ENCODE assay signal across 21 mouse cellular contexts in the genomic region with DNA sequence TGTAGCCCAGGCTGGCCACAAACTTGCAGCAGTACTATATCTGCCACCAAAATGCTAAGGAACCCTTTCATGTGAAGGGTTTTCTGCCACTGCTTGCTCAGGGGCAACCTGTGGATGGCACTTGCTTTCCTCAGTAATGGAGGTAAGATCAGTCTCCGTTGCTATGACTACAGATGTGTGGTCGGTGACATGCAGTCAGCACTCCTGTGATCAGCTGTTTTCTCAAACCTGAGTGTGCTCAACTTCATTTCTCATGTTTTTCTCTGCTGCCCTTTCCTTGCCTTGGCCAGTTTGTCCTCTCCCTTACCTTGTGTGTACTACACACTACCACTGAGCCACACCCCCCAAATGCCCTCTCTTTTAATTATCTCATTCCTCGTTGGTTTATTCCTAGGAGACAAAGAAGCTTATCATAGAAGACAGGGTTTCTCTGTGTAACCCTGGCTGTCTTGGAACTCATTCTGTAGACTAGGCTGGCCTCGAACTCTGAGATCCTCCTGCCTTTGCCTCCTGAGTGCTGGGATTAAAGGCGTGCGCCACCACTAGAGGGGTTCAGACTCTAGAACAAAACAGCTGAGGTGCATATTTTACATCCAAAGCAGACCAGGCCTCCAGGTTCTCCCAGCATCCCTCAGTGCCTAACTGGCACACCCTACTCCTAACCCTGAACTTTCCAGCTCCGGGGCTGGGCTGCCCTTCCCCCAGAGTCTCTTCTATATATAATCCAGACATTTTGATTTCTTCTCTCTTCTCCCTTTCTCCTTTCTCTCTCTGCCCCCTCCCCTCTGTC. TPM values are rescaled to one million over a fixed set of nuclear protein-coding genes. Genes with fewer than 3 reads are reported as not detected.
A peak's percentile ranks its signal among the peaks of the same experiment; 100 is the strongest.
DNase-seq lines count a peak whose midpoint lies in the region; ATAC-seq and TF ChIP-seq lines count a peak whose summit lies in the region.
"Had no signal": no experiment of that assay in that cellular context is flagged by ENCODE, and none has a peak within 500 bp of the region (broad histone marks: within the 10 kb centered on the region; RNA-seq: fewer than 3 reads in every experiment).

No protein-coding gene starts in this region.

- peak; percentile 39 for DNase-seq in forebrain, embryonic 11.5 days (ENCODE audit: low spot score)
- no peak for DNase-seq in layer of hippocampus, adult 2 months (ENCODE audit: low spot score in 2 of 2)
- no peak for DNase-seq in layer of hippocampus, adult 8-10 months (ENCODE audit: low spot score in 2 of 2)
- DNase-seq in midbrain, embryonic 10.5 days (ENCODE audit: low spot score): no peak
- DNase-seq in ZHBTc4 (ENCODE audit: low read depth, low spot score): peak; percentile 75
- DNase-seq in left cerebral cortex, postnatal 36 days (ENCODE audit: low spot score in 2 of 2): no peak
- DNase-seq: adrenal gland, postnatal 14 days; cerebellum, adult 11-12 months; cerebellum, adult 9-10 months; cerebellum, postnatal 25 days; forebrain, postnatal 0 days; gastrocnemius, postnatal 14 days; heart, postnatal 14 days had no signal

- ATAC-seq in forebrain, embryonic 11.5 days (replicated peaks; ENCODE audit: low FRiP score): no peak
- no peak for ATAC-seq in forebrain, embryonic 15.5 days (replicated peaks)
- 0 out of 2 replicates have a peak, but pooled peaks have one; percentile 52 for ATAC-seq in midbrain, embryonic 16.5 days
- ATAC-seq: activated CD4-positive, CD25-positive, alpha-beta regulatory T cell, adult 4 months; forebrain, postnatal 0 days had no signal

- WGBS in forebrain, embryonic 11.5 days: 77% methylated on average over 7 of the region's 7 CpGs
- 67% methylated on average over 7 of the region's 7 CpGs for WGBS in forebrain, embryonic 15.5 days
- 74% methylated on average over 7 of the region's 7 CpGs for WGBS in midbrain, embryonic 16.5 days
- 77% methylated on average over 7 of the region's 7 CpGs for WGBS in midbrain, embryonic 10.5 days

- no peaks in the 10 kb centered on the region for H3K27me3 ChIP-seq in forebrain, embryonic 11.5 days (ENCODE audit: control insufficient read depth, insufficient read depth, low read length)
- no peaks in the 10 kb centered on the region for H3K27me3 ChIP-seq in forebrain, embryonic 15.5 days
- no peaks in the 10 kb centered on the region for H3K27me3 ChIP-seq in midbrain, embryonic 16.5 days (ENCODE audit: control insufficient read depth, insufficient read depth, low read depth, low read length)
- peaks cover 15% of the 10 kb centered on the region; the same call in 1 of the 2 replicates for H3K27me3 ChIP-seq in midbrain, embryonic 10.5 days (ENCODE audit: low read depth, poor library complexity, severe bottlenecking)
- H3K27me3 ChIP-seq: embryonic facial prominence, embryonic 12.5 days had no signal

- H3K9me3 ChIP-seq in forebrain, embryonic 11.5 days (ENCODE audit: control insufficient read depth, low read length): no peaks in the 10 kb centered on the region
- H3K9me3 ChIP-seq in forebrain, embryonic 15.5 days: no peaks in the 10 kb centered on the region
- no peaks in the 10 kb centered on the region for H3K9me3 ChIP-seq in midbrain, embryonic 16.5 days (replicated peaks; ENCODE audit: control insufficient read depth, low read length, poor library complexity, severe bottlenecking)
- no peaks in the 10 kb centered on the region for H3K9me3 ChIP-seq in midbrain, embryonic 10.5 days (replicated peaks)
- H3K9me3 ChIP-seq: embryonic facial prominence, embryonic 12.5 days; forebrain, embryonic 12.5 days; heart, embryonic 10.5 days; hindbrain, embryonic 10.5 days had no signal

- intact Hi-C loops in left cerebral cortex, postnatal 36 days (cut with DNase I): no loop called here

- no peak overlapping the region for H3K27ac ChIP-seq in forebrain, embryonic 11.5 days (ENCODE audit: low read depth, low read length)
- no peak overlapping the region for H3K27ac ChIP-seq in forebrain, embryonic 15.5 days (replicated peaks)
- H3K27ac ChIP-seq in layer of hippocampus, adult 2 months: no peak overlapping the region
- H3K27ac ChIP-seq in midbrain, embryonic 16.5 days (ENCODE audit: low read length): no peak overlapping the region
- no peak overlapping the region for H3K27ac ChIP-seq in midbrain, embryonic 10.5 days (replicated peaks)
- H3K27ac ChIP-seq: embryonic facial prominence, embryonic 12.5 days; forebrain, embryonic 12.5 days; heart, embryonic 10.5 days; hindbrain, embryonic 10.5 days; hindbrain, embryonic 14.5 days had no signal

- TF ChIP-seq CTCF in layer of hippocampus, adult 2 months (conservative IDR thresholded peaks at IDR 0.05): 0 out of 2 replicates have a peak, but pooled peaks have one; percentile 21

- no peaks in the 10 kb centered on the region for H3K36me3 ChIP-seq in forebrain, embryonic 11.5 days (ENCODE audit: control insufficient read depth, insufficient read depth, low read length)
- H3K36me3 ChIP-seq in forebrain, embryonic 15.5 days: peaks cover 28% of the 10 kb centered on the region
- H3K36me3 ChIP-seq in midbrain, embryonic 16.5 days (ENCODE audit: control insufficient read depth, insufficient read depth, low read length): peaks cover 22% of the 10 kb centered on the region
- peaks cover 7% of the 10 kb centered on the region for H3K36me3 ChIP-seq in midbrain, embryonic 10.5 days

- no peak overlapping the region for H3K9ac ChIP-seq in forebrain, embryonic 11.5 days (ENCODE audit: low read length)
- no peak overlapping the region for H3K9ac ChIP-seq in forebrain, embryonic 15.5 days (replicated peaks)
- H3K9ac ChIP-seq in midbrain, embryonic 16.5 days (ENCODE audit: low read depth, low read length): no peak overlapping the region
- H3K9ac ChIP-seq: embryonic facial prominence, embryonic 12.5 days; forebrain, embryonic 12.5 days; forebrain, postnatal 0 days; hindbrain, embryonic 14.5 days had no signal

- no peak overlapping the region for H3K4me2 ChIP-seq in forebrain, embryonic 11.5 days (ENCODE audit: low read depth, low read length, severe bottlenecking)
- H3K4me2 ChIP-seq in forebrain, embryonic 15.5 days (replicated peaks): no peak overlapping the region
- H3K4me2 ChIP-seq in midbrain, embryonic 16.5 days (ENCODE audit: low read length): no peak overlapping the region
- H3K4me2 ChIP-seq: embryonic facial prominence, embryonic 12.5 days; forebrain, embryonic 12.5 days; hindbrain, embryonic 14.5 days had no signal

- H3K4me1 ChIP-seq in forebrain, embryonic 11.5 days (replicated peaks; ENCODE audit: control insufficient read depth, insufficient read depth, low read length): no peaks in the 10 kb centered on the region; the same call in 1 of the 2 replicates
- H3K4me1 ChIP-seq in forebrain, embryonic 15.5 days: no peaks in the 10 kb centered on the region
- H3K4me1 ChIP-seq in midbrain, embryonic 16.5 days (ENCODE audit: control insufficient read depth, insufficient read depth, low read length): no peaks in the 10 kb centered on the region
- H3K4me1 ChIP-seq in midbrain, embryonic 10.5 days: peaks cover 11% of the 10 kb centered on the region

- no peak overlapping the region for H3K4me3 ChIP-seq in forebrain, embryonic 11.5 days (ENCODE audit: low read depth, low read length)
- no peak overlapping the region for H3K4me3 ChIP-seq in forebrain, embryonic 15.5 days
- no peak overlapping the region for H3K4me3 ChIP-seq in layer of hippocampus, adult 2 months
- no peak overlapping the region for H3K4me3 ChIP-seq in midbrain, embryonic 16.5 days (ENCODE audit: low read depth, low read length)
- no peak overlapping the region for H3K4me3 ChIP-seq in midbrain, embryonic 10.5 days
- H3K4me3 ChIP-seq: embryonic facial prominence, embryonic 12.5 days; forebrain, embryonic 12.5 days; heart, embryonic 10.5 days; hindbrain, embryonic 10.5 days had no signal

RNA-seq across cellular contexts. Expression of a gene that starts 10.7 kb away (rescaled TPM):
- polyA plus RNA-seq in forebrain, embryonic 11.5 days (2014; fragmentation: Nextera tagmentation; extraction: Ambion mirVana): 12.7 and 13.7 TPM in 2 replicates
- polyA plus RNA-seq in forebrain, embryonic 15.5 days (2015; fragmentation: Nextera tagmentation; extraction: Ambion mirVana): 25.5 and 28.3 TPM in 2 replicates
- 10 to 100 TPM; 44.9 to 46.1 TPM for total RNA-seq in layer of hippocampus, adult 2 months (2021)
- total RNA-seq in layer of hippocampus, adult 8-10 months (2022): 10 to 100 TPM; 41.3 to 54.7 (median 42.2) TPM
- 22.0 and 25.1 TPM in 2 replicates for polyA plus RNA-seq in midbrain, embryonic 16.5 days (2015; fragmentation: Nextera tagmentation; extraction: Ambion mirVana)
- 9.7 and 11.9 TPM in 2 replicates for polyA plus RNA-seq in midbrain, embryonic 10.5 days (2016; fragmentation: Nextera tagmentation; extraction: Ambion mirVana)
- total RNA-seq in left cerebral cortex, postnatal 36 days (2021): 10 to 100 TPM; 41.5 to 45.7 TPM

RNA-seq across cellular contexts. Expression of a gene that starts 11.6 kb away (rescaled TPM):
- 84.1 and 88.3 TPM in 2 replicates for polyA plus RNA-seq in forebrain, embryonic 11.5 days (2014; fragmentation: Nextera tagmentation; extraction: Ambion mirVana)
- polyA plus RNA-seq in forebrain, embryonic 15.5 days (2015; fragmentation: Nextera tagmentation; extraction: Ambion mirVana): 72.2 and 76.7 TPM in 2 replicates
- 10 to 100 TPM; 58.5 to 59.2 TPM for total RNA-seq in layer of hippocampus, adult 2 months (2021)
- 10 to 100 TPM; 62.0 to 68.1 (median 64.8) TPM for total RNA-seq in layer of hippocampus, adult 8-10 months (2022)
- polyA plus RNA-seq in midbrain, embryonic 16.5 days (2015; fragmentation: Nextera tagmentation; extraction: Ambion mirVana): 46.9 and 51.4 TPM in 2 replicates
- 97.8 and 101 TPM in 2 replicates for polyA plus RNA-seq in midbrain, embryonic 10.5 days (2016; fragmentation: Nextera tagmentation; extraction: Ambion mirVana)
- total RNA-seq in left cerebral cortex, postnatal 36 days (2021): 10 to 100 TPM; 60.9 to 63.5 TPM

RNA-seq across cellular contexts. Expression of a gene that starts 13.4 kb away (rescaled TPM):
- polyA plus RNA-seq in forebrain, embryonic 11.5 days (2014; fragmentation: Nextera tagmentation; extraction: Ambion mirVana): 45.7 and 47.5 TPM in 2 replicates
- polyA plus RNA-seq in forebrain, embryonic 15.5 days (2015; fragmentation: Nextera tagmentation; extraction: Ambion mirVana): 42.8 and 43.0 TPM in 2 replicates
- total RNA-seq in layer of hippocampus, adult 2 months (2021): 10 to 100 TPM; 19.7 to 20.6 TPM
- total RNA-seq in layer of hippocampus, adult 8-10 months (2022): 10 to 100 TPM; 20.0 to 25.1 (median 21.3) TPM
- polyA plus RNA-seq in midbrain, embryonic 16.5 days (2015; fragmentation: Nextera tagmentation; extraction: Ambion mirVana): 48.9 and 49.8 TPM in 2 replicates
- polyA plus RNA-seq in midbrain, embryonic 10.5 days (2016; fragmentation: Nextera tagmentation; extraction: Ambion mirVana): 48.4 and 56.4 TPM in 2 replicates
- total RNA-seq in left cerebral cortex, postnatal 36 days (2021): 10 to 100 TPM; 16.1 to 21.6 TPM

Comparison
In these comparisons a context has a peak if more than half of its experiments do, and no peak if none do; other contexts are left out.
1. DNase-seq: peak in forebrain, embryonic 11.5 days (single experiment) and ZHBTc4 (single experiment); none in layer of hippocampus, adult 2 months (0 of 2), layer of hippocampus, adult 8-10 months (0 of 2), midbrain, embryonic 10.5 days (single experiment) and left cerebral cortex, postnatal 36 days (0 of 2).